Mouse (Mus musculus) MEL (cell line): ENCODE measurements around the gene Rpgrip1l. TPM values are rescaled to one million over a fixed set of nuclear protein-coding genes. Genes with fewer than 3 reads are reported as not detected.

Experiments used
- DNase-seq: peaks from one replicate; pipeline ENCODE4 v3.0.0; 2011; ENCODE audit warnings: low read depth, low spot score
- H3K27ac ChIP-seq: 2 replicates; pipeline ENCODE4 v1.5.1; 2012; ENCODE audit warnings: low read depth, mild to moderate bottlenecking, control low read depth, low read length, moderate library complexity; ENCODE audit not compliant: control insufficient read depth
- H3K27me3 ChIP-seq, 2 experiments: fragments of 150-350 bp in 1 of 2; sonication (generic) in 1 of 2; 2 replicates each; pipeline ENCODE4 v1.6.1; 2012; ENCODE audit warnings: low read length in 2 of 2, mild to moderate bottlenecking in 2 of 2, improper control_type of control experiment in 1 of 2, moderate library complexity in 1 of 2; ENCODE audit not compliant: insufficient read depth in 2 of 2, control insufficient read depth in 1 of 2
- H3K36me3 ChIP-seq, 2 experiments: 2 replicates each; pipeline ENCODE4 v1.6.1; 2012 to 2014; ENCODE audit warnings: low read length in 2 of 2, improper control_type of control experiment in 1 of 2, inconsistent platforms in 1 of 2, mild to moderate bottlenecking in 1 of 2; ENCODE audit not compliant: insufficient read depth in 2 of 2, control insufficient read depth in 1 of 2
- H3K4me1 ChIP-seq, 2 experiments: fragments of 150-350 bp in 1 of 2; sonication (generic) in 1 of 2; 2 replicates each; pipeline ENCODE4 v1.6.1; 2012; ENCODE audit warnings: low read length in 2 of 2, improper control_type of control experiment in 1 of 2, mild to moderate bottlenecking in 1 of 2; ENCODE audit not compliant: insufficient read depth in 2 of 2, control insufficient read depth in 1 of 2
- H3K4me3 ChIP-seq, 2 experiments: fragments of 150-350 bp in 1 of 2; sonication (generic) in 1 of 2; 2 replicates each; pipeline ENCODE4 v1.5.1; 2012; ENCODE audit warnings: low read depth in 2 of 2, low read length in 2 of 2, mild to moderate bottlenecking in 2 of 2, moderate library complexity in 2 of 2, control low read depth in 1 of 2, improper control_type of control experiment in 1 of 2; ENCODE audit not compliant: control insufficient read depth in 1 of 2, insufficient read depth in 1 of 2
- H3K79me2 ChIP-seq: 2 replicates; pipeline ENCODE4 v1.6.1; 2012; ENCODE audit warnings: mild to moderate bottlenecking, low read length, moderate library complexity; ENCODE audit not compliant: control insufficient read depth, poor library complexity, insufficient read depth
- H3K9ac ChIP-seq: 2 replicates; pipeline ENCODE4 v1.6.1; 2012; ENCODE audit warnings: low read depth, mild to moderate bottlenecking, control low read depth, low read length, moderate library complexity; ENCODE audit not compliant: control insufficient read depth, poor library complexity, severe bottlenecking
- H3K9me3 ChIP-seq: fragments of 150-350 bp; sonication (generic); replicated peaks from 2 replicates; pipeline ENCODE4 v1.6.1; 2012; ENCODE audit warnings: mild to moderate bottlenecking, low read length, improper control_type of control experiment, moderate library complexity; ENCODE audit not compliant: insufficient read depth
- CTCF ChIP-seq, 3 experiments: IDR thresholded peaks in 2 of 3; conservative IDR thresholded peaks in 1 of 3; 2 replicates each; pipeline ENCODE4 v1.5.1; 2011 to 2012; ENCODE audit warnings: low read length in 3 of 3, low read depth in 2 of 3, mild to moderate bottlenecking in 2 of 3, improper control_type of control experiment in 1 of 3, inconsistent platforms in 1 of 3, mixed read lengths in 1 of 3, moderate library complexity in 1 of 3; ENCODE audit not compliant: control insufficient read depth in 1 of 3, insufficient read depth in 1 of 3, poor library complexity in 1 of 3, severe bottlenecking in 1 of 3
- E2F4 ChIP-seq: IDR thresholded peaks from 2 replicates; pipeline ENCODE4 v1.6.1; 2011; ENCODE audit warnings: low read depth, low read length, improper control_type of control experiment, borderline replicate concordance
- ELF1 ChIP-seq: IDR thresholded peaks from 2 replicates; pipeline ENCODE4 v1.6.1; 2014; ENCODE audit warnings: low read depth, mild to moderate bottlenecking, inconsistent platforms, low read length, improper control_type of control experiment, moderate library complexity
- ETS1 ChIP-seq: IDR thresholded peaks from 2 replicates; pipeline ENCODE4 v1.6.1; 2012; ENCODE audit warnings: low read depth, mild to moderate bottlenecking, inconsistent platforms, low read length, improper control_type of control experiment, moderate library complexity
- GATA1 ChIP-seq: IDR thresholded peaks from 2 replicates; pipeline ENCODE4 v1.6.1; 2011; ENCODE audit warnings: low read depth, low read length, improper control_type of control experiment
- KAT2A ChIP-seq: conservative IDR thresholded peaks from 2 replicates; pipeline ENCODE4 v1.6.1; 2012; ENCODE audit warnings: low read depth, low read length, improper control_type of control experiment, inconsistent platforms
- MAZ ChIP-seq: IDR thresholded peaks from 2 replicates; pipeline ENCODE4 v1.6.1; 2012; ENCODE audit warnings: low read depth, mild to moderate bottlenecking, inconsistent platforms, low read length, improper control_type of control experiment
- MXI1 ChIP-seq: IDR thresholded peaks from 2 replicates; pipeline ENCODE4 v1.6.1; 2011; ENCODE audit warnings: mild to moderate bottlenecking, low read depth, low read length, improper control_type of control experiment
- NELFE ChIP-seq: IDR thresholded peaks from 2 replicates; pipeline ENCODE4 v1.6.1; 2011; ENCODE audit warnings: low read depth, low read length, improper control_type of control experiment
- POLR2A ChIP-seq, 2 experiments: IDR thresholded peaks; 2 replicates each; pipeline ENCODE4 v1.6.1; 2011 to 2012; ENCODE audit warnings: low read length in 2 of 2, mild to moderate bottlenecking in 2 of 2, control low read depth in 1 of 2, improper control_type of control experiment in 1 of 2, low read depth in 1 of 2, moderate library complexity in 1 of 2; ENCODE audit not compliant: control insufficient read depth in 1 of 2, insufficient read depth in 1 of 2, poor library complexity in 1 of 2
- TAL1 ChIP-seq: IDR thresholded peaks from 2 replicates; pipeline ENCODE4 v1.6.1; 2012; ENCODE audit warnings: mild to moderate bottlenecking, inconsistent platforms, low read length, moderate library complexity, mixed read lengths
- TCF12 ChIP-seq: IDR thresholded peaks from 2 replicates; pipeline ENCODE4 v1.6.1; 2014; ENCODE audit warnings: low read depth, mild to moderate bottlenecking, inconsistent platforms, low read length, improper control_type of control experiment, moderate library complexity
- UBTF ChIP-seq: IDR thresholded peaks from 2 replicates; pipeline ENCODE4 v1.6.1; 2012; ENCODE audit warnings: low read depth, mild to moderate bottlenecking, inconsistent platforms, low read length, improper control_type of control experiment, moderate library complexity, borderline replicate concordance; ENCODE audit not compliant: insufficient read depth
- USF1 ChIP-seq: IDR thresholded peaks from 2 replicates; pipeline ENCODE4 v1.6.1; 2014; ENCODE audit warnings: low read depth, mild to moderate bottlenecking, inconsistent platforms, low read length, improper control_type of control experiment, moderate library complexity
- USF2 ChIP-seq, 2 experiments: IDR thresholded peaks; 2 replicates each; pipeline ENCODE4 v1.6.1; 2011 to 2012; ENCODE audit warnings: improper control_type of control experiment in 2 of 2, low read length in 2 of 2, borderline replicate concordance in 1 of 2, inconsistent platforms in 1 of 2, low read depth in 1 of 2, mild to moderate bottlenecking in 1 of 2; ENCODE audit not compliant: insufficient read depth in 1 of 2
- ZKSCAN1 ChIP-seq: IDR thresholded peaks from 2 replicates; pipeline ENCODE4 v1.6.1; 2012; ENCODE audit warnings: low read depth, mild to moderate bottlenecking, inconsistent platforms, low read length, improper control_type of control experiment, moderate library complexity
- ZMIZ1 ChIP-seq: IDR thresholded peaks from 2 replicates; pipeline ENCODE4 v1.6.1; 2012; ENCODE audit warnings: low read depth, mild to moderate bottlenecking, inconsistent platforms, low read length, improper control_type of control experiment, moderate library complexity
- polyA plus RNA-seq, 2 experiments: library from polyadenylated mRNA; stranded (reverse) in 1 of 2; unstranded in 1 of 2; fragments of >175 nt in 1 of 2; fragments of >200 nt in 1 of 2; gene quantifications; 2 replicates each; pipeline versions ENCODE4 v1.2.1 to v1.2.4; 2012; ENCODE audit warnings: low replicate concordance in 2 of 2, low read depth in 1 of 2; ENCODE audit not compliant: insufficient read length in 2 of 2, insufficient read depth in 1 of 2, missing spikeins in 1 of 2
- total RNA-seq: library from RNA; depleted of rRNA; stranded (reverse); fragments of 300-350 nt; gene quantifications from 2 replicates; pipeline ENCODE4 v1.2.3, GENCODE M21; 2012

Rpgrip1l gene
- total and polyA plus RNA-seq, 3 experiments = 2.9 to 3.9 TPM; not detected in 1

DNA sequence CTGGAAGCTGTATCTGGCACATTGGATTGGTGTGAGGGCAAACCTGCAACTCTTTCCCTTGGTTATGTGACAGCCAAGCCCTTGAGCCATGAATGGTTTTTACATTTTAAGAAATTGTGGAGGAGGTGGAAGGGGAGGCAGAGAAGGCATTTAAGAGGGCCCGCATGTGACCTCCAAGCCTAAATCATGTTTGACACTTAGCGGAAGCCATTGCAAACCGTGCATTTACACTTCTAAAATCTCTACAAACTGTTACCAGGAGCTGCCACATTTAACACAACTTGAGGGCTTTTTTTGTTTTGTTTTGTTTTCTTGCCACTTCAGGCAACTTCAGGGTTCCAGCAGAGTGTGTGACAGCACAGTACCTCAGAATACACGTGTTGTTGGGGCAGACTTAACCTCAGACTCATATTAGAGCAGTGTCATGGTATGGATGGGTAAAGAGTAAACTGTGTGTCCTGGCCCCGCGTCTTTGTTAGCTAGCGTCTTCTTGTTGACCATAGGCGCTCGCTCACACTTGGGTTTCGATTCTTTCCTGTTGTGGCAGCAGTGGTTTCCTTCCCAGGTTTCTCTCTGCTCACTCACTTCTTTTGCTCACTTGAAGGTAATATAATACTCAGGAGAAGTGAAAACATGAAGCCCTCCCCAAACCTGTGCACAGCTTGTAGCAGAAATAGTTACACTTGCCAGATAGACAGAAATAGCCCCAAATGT, 47.7 kb upstream of the Rpgrip1l start:
- Histone ChIP-seq H3K9me3 (no peaks in the 10 kb centered on the region), H3K27me3 (no peaks in the 10 kb centered on the region), H3K4me3 (no peak overlapping the region), H3K79me2 (peaks cover 7% of the 10 kb centered on the region), H3K9ac (no peak overlapping the region), H3K36me3 (peaks cover 0 to 8% of the 10 kb centered on the region in 2 experiments; a peak in 2 of 4 replicates), H3K4me1 (peaks cover 6 to 7% of the 10 kb centered on the region in 2 experiments), H3K27ac (no peak overlapping the region)
- DNase-seq = no peak
- TF ChIP-seq USF2 (IDR thresholded peaks at IDR 0.05; ENCODE audit: borderline replicate concordance in 1 of 2, insufficient read depth in 1 of 2, low read depth in 1 of 2, low read length in 2 of 2) (no peak), TCF12 (no peak), POLR2A (IDR thresholded peaks at IDR 0.05; ENCODE audit: control insufficient read depth in 1 of 2, insufficient read depth in 1 of 2, low read depth in 1 of 2, low read length in 2 of 2, poor library complexity in 1 of 2) (no peak), KAT2A (no peak), NELFE (no peak), ZKSCAN1 (no peak), CTCF (IDR thresholded peaks at IDR 0.05 in 2 of 3, conservative IDR thresholded peaks at IDR 0.05 in 1 of 3; ENCODE audit: control insufficient read depth in 1 of 3, insufficient read depth in 1 of 3, low read depth in 2 of 3, low read length in 3 of 3, poor library complexity in 1 of 3, severe bottlenecking in 1 of 3) (no peak), UBTF (no peak), E2F4 (no peak)

- Histone ChIP-seq H3K27me3 (no peaks in the 10 kb centered on the region), H3K4me1 (peaks cover 6 to 7% of the 10 kb centered on the region in 2 experiments), H3K79me2 (peaks cover 6% of the 10 kb centered on the region), H3K9me3 (no peaks in the 10 kb centered on the region), H3K9ac (no peak overlapping the region), H3K4me3 (no peak overlapping the region), H3K36me3 (peaks cover 0 to 8% of the 10 kb centered on the region in 2 experiments; a peak in 2 of 4 replicates), H3K27ac (no peak overlapping the region)
- no peak for DNase-seq
- TF ChIP-seq MXI1 (no peak), ELF1 (no peak), GATA1 (no peak), USF1 (no peak), TAL1 (no peak), ZKSCAN1 (no peak), ETS1 (no peak), UBTF (no peak), MAZ (no peak), ZMIZ1 (no peak), POLR2A (IDR thresholded peaks at IDR 0.05; ENCODE audit: control insufficient read depth in 1 of 2, insufficient read depth in 1 of 2, low read depth in 1 of 2, low read length in 2 of 2, poor library complexity in 1 of 2) (no peak)
Observed at GRCm38 (mm10) chr8:91359511-91359910, 46.4 kb upstream of the Rpgrip1l start.
